Mouse (Mus musculus) kidney, adult 18-20 months (tissue): ENCODE results near the gene Fndc5.

Experiments used
- DNase-seq: peaks from one replicate; pipeline ENCODE4 v3.0.0; 2021

Gene Fndc5

DNA sequence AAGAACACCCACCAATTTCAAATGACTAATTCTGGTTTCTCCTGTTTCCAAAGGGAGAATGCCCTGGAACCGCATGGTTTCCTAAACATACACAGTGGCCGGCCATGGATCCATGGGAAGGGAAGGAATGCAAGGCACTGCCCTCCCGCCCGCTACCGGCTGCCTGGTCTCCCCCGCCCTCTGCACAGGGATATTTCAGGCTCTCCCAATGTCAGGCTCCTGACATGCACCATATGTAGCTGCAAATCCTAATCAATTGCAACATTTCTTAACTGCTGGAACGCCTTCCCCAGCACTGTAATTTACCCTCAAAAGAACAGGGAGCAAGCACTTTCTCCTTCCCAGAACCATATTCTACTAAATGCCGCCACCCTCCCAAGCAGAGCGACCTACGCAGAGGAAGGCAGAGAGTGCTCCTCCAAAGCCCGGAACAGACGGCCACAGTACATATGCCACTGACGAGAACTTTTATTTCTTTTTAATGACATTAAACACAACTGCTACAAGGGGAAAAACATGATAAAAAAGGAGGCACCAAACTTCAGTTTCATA, 10.8 kb downstream of the Fndc5 start:
- DNase-seq = no peak

DNA sequence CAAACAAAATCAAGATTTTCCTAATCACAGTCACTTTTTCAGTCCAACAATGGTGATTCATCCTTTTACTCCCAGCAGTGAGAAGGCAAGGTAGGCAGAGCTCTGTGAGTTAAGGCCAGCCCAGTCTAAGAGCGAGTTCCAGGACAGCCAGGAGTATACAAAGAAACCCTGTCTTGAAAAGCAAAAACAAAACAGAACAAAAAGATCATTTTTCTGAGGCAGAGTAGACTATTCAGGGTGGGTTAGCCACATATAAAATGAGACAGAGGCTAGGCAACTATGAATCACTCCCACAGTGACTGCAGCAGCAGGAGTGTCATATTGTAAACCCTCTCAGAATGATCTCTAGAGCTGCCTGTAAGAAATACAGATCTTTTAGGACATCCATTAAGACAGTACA, 12.5 kb downstream of the Fndc5 start:
- no peak for DNase-seq

GRCm38 (mm10) chr4:129151276-129151811, 14.5 kb downstream of the Fndc5 start:
- peak; percentile 28 for DNase-seq

- DNase-seq = no peak
Observed at GRCm38 (mm10) chr4:129157541-129157940, 20.7 kb downstream of the Fndc5 start.

DNA sequence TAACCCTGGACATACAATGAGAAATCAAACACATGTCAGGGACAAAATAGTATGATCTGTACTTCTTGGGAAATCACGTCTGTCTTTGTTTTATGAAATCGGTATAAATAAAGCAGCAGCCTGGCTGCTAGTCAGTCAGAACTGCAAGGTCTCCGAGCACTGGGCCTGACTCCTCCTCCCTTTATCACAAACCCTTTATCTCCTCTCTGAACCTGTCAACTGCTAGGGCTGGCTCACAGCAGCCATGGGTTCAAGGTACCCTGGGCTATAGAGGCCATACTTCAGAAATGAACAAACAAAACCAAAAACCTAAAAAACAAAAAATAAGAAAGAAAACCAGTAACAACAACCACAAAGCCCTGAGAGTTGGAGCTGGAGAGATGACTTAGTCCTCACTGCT, 21.8 kb downstream of the Fndc5 start:
- no peak for DNase-seq

DNA sequence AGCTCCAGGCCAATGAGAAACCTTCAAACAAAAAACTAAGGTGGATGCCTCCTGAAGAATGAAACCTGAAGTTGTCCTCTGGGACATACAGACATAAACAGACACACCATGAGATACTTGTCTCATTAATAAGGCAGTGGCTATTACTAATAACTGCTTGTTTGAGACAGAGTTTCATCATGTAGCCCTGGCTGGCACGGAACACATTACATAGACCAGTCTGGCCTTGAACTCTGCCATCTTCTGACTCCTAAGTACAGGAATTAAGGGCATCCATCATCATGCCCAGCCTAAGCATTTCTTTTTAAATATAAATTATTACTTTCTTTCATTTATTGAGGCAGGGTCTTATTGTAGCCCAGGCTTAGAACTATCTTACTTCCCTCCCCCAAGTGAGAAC, 24.3 kb downstream of the Fndc5 start:
- DNase-seq = no peak

GRCm38 (mm10) chr4:129161581-129162255, 24.9 kb downstream of the Fndc5 start:
- DNase-seq = no peak

GRCm38 (mm10) chr4:129172529-129172928, 35.7 kb downstream of the Fndc5 start:
- DNase-seq = no peak

DNA sequence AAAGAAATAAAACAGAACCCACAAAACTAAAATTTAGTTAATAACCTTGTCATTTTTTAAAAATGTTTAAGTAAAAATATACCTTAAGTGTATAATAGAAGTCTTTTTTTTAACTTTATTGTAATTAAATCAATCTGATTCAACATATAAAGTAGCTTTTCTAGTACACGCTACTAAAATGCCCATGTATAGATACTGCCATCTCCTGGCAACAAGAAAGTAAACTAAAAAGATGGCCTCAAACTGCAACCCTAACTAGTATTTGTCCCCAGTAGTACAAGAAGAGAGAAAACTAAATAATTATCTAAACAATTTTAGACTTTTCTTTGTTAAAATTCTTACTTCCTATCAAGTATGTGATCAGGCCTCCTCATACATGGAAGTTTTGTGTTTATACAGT, 42.8 kb downstream of the Fndc5 start:
- no peak for DNase-seq

DNA sequence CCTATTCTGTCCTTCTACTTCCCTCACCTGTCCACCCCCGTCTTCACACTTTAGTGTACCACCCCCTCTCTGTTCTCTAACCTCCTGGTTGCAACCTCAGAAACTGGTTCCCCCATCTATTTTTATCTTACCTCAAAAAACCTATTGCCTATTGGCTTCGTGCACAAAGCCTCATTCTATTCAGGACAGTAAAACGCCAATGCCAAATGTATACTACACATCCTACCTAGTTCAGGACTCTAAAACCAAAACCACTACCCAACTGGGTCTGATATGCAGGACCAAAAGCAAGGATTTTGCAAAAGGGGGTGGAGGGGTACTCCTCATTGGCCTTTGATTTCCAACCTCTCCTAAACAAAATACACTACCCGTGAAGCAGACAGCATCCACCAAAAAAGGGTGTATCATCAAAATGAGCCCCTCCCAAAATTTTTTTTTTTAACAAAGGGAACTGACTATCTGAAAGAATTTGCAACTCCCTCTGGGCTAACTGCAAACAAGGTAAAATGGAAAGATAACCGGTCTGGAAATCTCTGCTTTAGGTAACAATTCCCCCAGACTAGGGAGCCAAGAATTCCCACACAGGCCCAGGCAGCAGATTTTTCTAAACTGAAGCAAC, 51.4 kb downstream of the Fndc5 start:
- no peak for DNase-seq

DNA sequence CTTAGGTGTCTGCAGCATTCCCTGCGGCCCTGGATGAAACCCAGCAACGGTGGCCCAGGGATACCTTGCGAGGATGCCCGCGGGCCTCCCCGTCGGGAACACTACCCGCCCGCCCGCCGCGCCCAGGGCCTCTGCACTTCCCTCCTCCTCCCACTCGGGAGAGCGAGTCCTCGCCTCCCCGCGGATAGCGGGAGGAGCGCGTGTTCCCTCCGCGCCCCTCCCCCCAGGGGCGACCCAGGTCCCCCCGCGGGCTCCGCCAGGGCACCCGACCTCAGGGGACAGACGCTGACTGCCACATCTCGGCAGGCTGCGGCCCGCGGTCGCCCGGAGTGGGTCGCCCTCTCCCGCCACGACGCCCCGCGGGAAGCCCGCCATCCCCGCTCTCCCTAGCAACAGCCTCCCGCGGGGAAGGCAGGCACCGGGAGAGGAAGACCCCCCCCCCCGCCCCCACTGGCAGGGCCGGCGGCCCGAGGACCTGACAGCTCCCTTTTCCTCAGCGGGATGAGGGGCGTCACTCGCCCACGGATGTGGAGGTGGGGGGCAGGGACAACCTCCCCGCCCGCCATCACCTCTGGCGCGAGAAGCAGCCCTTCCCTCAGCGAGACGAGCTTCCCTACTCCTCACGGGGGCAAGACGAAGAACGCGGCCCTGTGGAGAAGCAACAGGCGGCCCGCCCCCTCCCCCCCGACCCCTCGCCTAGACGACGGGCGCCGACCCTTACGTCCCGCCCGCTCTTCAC, 52.2 kb downstream of the Fndc5 start:
- DNase-seq = peak; percentile 61

- DNase-seq = peak; percentile 98
Observed at GRCm38 (mm10) chr4:129189542-129190519, 53.0 kb downstream of the Fndc5 start, which contains the start of the genes S100pbp and Yars. Gene S100pbp, minus strand, starts transcription at chr4:129189727. Gene Yars, plus strand, starts transcription at chr4:129189760.

DNA sequence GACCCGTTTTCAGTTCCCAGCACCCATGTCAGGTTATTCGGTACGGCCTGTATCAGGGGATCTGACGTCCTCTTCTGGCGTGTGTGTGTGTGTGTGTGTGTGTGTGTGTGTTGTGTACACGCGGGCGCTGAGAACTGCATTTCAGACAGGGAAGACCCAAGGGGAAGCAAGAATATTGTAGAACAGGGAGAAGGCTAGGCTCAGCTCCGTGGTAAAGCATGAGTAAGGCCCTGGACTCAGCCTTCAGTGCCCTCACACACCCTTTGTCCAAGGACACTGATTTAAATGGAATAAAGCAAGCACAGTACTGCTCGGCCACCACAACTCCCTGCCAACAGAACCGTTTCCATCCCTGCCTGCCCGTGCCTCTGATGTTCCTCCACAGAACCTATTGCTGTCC, 53.7 kb downstream of the Fndc5 start:
- DNase-seq = no peak

DNA sequence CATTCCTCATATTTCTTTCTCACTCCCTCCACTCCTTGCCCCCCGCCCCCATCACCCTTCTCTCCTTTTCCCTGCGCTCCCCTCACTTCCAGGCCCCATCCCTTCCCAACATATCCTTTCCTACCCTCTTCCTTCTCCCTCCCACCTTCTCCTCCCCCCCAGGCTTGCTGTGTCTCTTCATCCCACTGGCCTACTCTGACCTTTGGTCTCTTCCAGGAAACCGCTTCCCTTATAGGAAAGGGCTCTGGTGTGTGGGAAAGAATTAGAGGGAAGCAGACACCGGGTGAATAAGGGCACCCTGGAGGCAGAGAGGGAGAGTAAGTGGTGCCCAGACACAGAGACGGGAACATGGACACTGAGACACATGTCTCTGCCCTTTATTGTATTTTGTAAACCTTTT, 54.9 kb downstream of the Fndc5 start:
- DNase-seq = no peak
